Mouse (Mus musculus) thymus, adult 2 months (tissue): ENCODE data around the gene Ttc16. TPM values are rescaled to one million over a fixed set of nuclear protein-coding genes. Genes with fewer than 3 reads are reported as not detected.

Experiments
- DNase-seq: peaks from one replicate; pipeline ENCODE4 v3.0.0; 2021
- H3K27ac ChIP-seq: fragments of 200-500 bp; 2 replicates; pipeline ENCODE4 v1.5.1; 2012; ENCODE audit warnings: low read length, control low read depth; ENCODE audit not compliant: control insufficient read depth, insufficient read depth
- H3K27me3 ChIP-seq: fragments of 200-500 bp; 2 replicates; pipeline ENCODE4 v1.6.1; 2012; ENCODE audit warnings: mild to moderate bottlenecking, low read length, moderate library complexity, mixed read lengths; ENCODE audit not compliant: control insufficient read depth, insufficient read depth
- H3K36me3 ChIP-seq: fragments of 200-500 bp; 2 replicates; pipeline ENCODE4 v1.6.1; 2012; ENCODE audit warnings: mild to moderate bottlenecking, low read length, moderate library complexity; ENCODE audit not compliant: control insufficient read depth, insufficient read depth
- H3K4me1 ChIP-seq: fragments of 200-500 bp; replicated peaks from 2 replicates; pipeline ENCODE4 v1.6.1; 2012; ENCODE audit warnings: low read length; ENCODE audit not compliant: control insufficient read depth, insufficient read depth
- H3K4me3 ChIP-seq: fragments of 200-500 bp; 2 replicates; pipeline ENCODE4 v1.5.1; 2012; ENCODE audit warnings: mild to moderate bottlenecking, low read length, control low read depth, moderate library complexity; ENCODE audit not compliant: control insufficient read depth, insufficient read depth
- CTCF ChIP-seq: fragments of 200-500 bp; IDR thresholded peaks from 2 replicates; pipeline ENCODE4 v1.5.1; 2012; ENCODE audit warnings: mild to moderate bottlenecking, control low read depth, low read length, moderate library complexity, borderline replicate concordance; ENCODE audit not compliant: control insufficient read depth, poor library complexity, insufficient read depth; ENCODE audit errors: extremely low read depth
- POLR2A ChIP-seq: fragments of 200-500 bp; IDR thresholded peaks from 2 replicates; pipeline ENCODE4 v1.6.1; 2012; ENCODE audit warnings: mild to moderate bottlenecking, low read length, control low read depth, moderate library complexity; ENCODE audit not compliant: control insufficient read depth, poor library complexity, insufficient read depth; ENCODE audit errors: extremely low read depth
- WGBS: fragments of 180-500 bp; shearing (Covaris S2); methylation state at CpG from one replicate; pipeline ENCODE4 v1.1.7; 2018; 5-methylcytosine and 5-hydroxymethylcytosine counted together
- polyA plus RNA-seq: library from polyadenylated mRNA; depleted of rRNA; stranded (reverse); fragments of >200 nt; gene quantifications from 2 replicates; pipeline ENCODE4 v1.2.3, GENCODE M21; 2012

Ttc16 gene
- polyA plus RNA-seq, 1 experiment = 2.3 TPM

DNA sequence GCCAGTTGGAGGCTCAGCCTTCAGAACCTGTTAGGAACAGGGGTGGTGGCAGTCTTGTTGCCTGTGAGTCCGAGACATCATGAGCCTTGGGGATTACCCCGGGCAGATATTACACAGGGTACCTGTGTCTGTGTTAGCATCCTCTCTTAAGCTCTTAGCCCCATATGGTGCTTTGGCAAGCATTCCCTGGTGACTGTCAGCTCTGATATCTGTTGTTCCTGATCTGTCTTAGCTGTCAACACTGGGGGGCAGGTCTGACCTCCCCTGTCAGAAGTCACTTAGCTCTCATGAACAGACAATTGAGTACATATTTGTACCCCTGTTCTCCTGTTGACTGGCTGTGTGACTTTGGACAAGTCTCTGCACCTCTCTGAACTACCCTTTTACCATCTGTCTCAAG, 16.4 kb downstream of the Ttc16 start:
- no peak overlapping the region for H3K4me3 ChIP-seq
- no peak overlapping the region for H3K27ac ChIP-seq
- no peaks in the 10 kb centered on the region for H3K27me3 ChIP-seq
- no peaks in the 10 kb centered on the region for H3K4me1 ChIP-seq
- TF ChIP-seq POLR2A (no peak), CTCF (no peak)
- H3K36me3 ChIP-seq = peaks cover 13% of the 10 kb centered on the region
- WGBS = 100% methylated on average over 2 of the region's 2 CpGs
- no peak for DNase-seq

DNA sequence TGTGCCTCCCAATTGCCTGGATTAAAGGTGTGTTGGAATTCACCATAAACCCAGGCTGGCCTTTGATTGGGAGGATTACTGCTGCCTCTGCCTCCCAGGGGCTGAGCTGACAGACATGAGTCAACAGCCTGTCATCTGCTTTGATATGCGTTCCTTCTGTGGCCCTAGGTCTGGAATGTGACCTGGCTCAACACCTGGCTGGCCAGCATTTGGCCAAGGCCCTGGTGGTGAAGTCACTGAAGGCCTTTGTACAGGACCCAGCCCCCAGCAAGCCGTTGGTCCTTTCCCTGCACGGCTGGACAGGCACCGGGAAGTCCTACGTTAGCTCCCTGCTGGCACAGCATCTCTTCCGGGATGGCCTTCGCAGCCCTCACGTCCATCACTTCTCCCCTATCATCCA, 16.9 kb downstream of the Ttc16 start:
- no peak for DNase-seq
- peaks cover 15% of the 10 kb centered on the region for H3K36me3 ChIP-seq
- 98% methylated on average over 8 of the region's 8 CpGs for WGBS

DNA sequence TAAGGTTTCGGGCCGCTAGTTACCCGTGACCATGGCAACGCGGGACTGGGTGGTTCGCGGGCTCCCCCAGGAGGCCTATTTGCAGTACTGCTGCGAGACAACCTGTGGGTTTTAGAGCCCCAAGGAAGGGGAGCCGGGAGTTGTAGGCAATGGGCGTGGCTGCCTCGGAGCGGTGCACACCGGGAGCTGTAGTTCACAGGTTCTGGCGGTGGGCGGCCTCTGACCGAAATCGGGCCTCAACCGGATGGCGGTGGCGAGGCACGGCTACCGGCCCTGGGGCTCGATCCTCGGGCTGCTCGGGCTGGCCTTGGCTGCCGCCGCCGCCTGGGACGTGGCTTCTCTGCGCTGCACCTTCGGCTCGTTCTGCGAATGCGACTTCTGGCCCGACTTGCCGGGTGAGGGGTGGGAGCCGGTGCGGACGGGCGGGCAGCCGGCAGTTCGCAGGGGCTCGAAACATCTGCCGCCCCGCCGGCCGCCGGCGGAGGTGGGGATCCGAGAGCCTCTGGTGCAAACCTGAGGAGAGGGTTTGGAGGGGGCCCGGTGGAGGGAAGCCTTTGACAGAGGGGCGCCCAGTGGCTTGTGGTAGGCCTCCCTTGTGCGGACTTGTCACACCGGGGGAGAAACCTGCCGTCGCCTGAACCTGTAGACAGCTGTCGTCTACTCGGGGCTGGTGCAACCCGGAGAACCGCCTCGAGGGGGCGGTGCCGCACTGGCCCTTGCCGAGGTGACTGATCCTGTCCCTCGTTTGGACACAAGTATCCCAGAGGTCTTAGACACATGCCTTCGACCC, 18.2 kb downstream of the Ttc16 start, which contains the start of gene Tor2a:
Gene Tor2a (plus strand): TSS at position 179 of the 790 bp plus-strand sequence.
- 0 out of 2 replicates have a peak within 1 kb of the TSS, but pooled peaks have one; percentile 10 for H3K27ac ChIP-seq
- under 1% methylated on average over 66 of the region's 66 CpGs for WGBS
- peak; percentile 99 for DNase-seq
- H3K4me3 ChIP-seq = peak within 1 kb of the TSS; percentile 72
- TF ChIP-seq CTCF (peak; percentile 93), POLR2A (peak; percentile 70; the same call in 1 of the 2 replicates)
- no peaks in the 10 kb centered on the region for H3K4me1 ChIP-seq
- H3K36me3 ChIP-seq = peaks cover 26% of the 10 kb centered on the region
- no peaks in the 10 kb centered on the region for H3K27me3 ChIP-seq

More for the DNA sequence above, 16.9 kb downstream of the Ttc16 start:
- H3K4me3 ChIP-seq = no peak overlapping the region
- TF ChIP-seq CTCF = no peak
- no peak for TF ChIP-seq POLR2A
- H3K27me3 ChIP-seq = no peaks in the 10 kb centered on the region
- H3K4me1 ChIP-seq = no peaks in the 10 kb centered on the region
- no peak overlapping the region for H3K27ac ChIP-seq

DNA sequence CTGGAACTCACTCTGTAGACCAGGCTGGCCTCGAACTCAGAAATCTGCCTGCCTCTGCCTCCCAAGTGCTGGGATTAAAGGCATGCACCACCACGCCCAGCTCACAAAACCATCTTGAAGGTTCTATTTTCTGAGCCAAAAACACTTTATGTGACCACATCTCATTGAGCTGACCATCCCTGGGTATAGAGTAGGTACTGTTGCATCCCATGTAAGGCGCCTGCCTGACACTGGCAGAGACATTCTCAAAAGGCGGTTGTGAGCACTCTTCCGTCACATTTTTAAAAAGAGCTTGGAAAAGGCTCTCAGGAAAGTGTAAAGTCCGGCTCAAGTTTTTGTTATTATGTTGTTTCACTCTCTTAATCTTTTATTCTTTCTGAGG, 18.8 kb downstream of the Ttc16 start:
- H3K36me3 ChIP-seq = peaks cover 27% of the 10 kb centered on the region
- no peak overlapping the region for H3K4me3 ChIP-seq
- 41% methylated on average over 6 of the region's 6 CpGs for WGBS
- H3K27ac ChIP-seq = no peak overlapping the region
- H3K4me1 ChIP-seq = no peaks in the 10 kb centered on the region
- no peak for TF ChIP-seq POLR2A
- no peak for TF ChIP-seq CTCF
- DNase-seq = peak; percentile 24
- H3K27me3 ChIP-seq = no peaks in the 10 kb centered on the region

DNA sequence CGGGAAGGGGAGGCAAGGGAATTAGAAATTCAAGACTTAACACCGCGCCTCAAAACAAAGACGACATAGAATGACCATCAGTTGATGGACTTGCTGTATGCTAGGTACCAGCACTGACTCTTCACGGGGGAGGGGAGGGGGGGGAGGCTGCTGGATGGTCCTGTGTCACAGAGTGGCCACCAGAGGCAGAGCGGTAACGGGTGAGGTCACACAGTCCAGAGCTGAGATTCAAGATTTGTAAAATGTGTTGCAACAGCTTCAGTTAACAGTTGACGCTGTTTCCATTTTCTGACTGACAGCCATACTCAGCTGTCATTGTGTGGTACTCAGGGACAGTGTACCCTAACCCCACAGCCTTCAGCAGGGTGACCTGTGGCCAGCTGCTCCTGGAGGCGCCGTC, 23.3 kb downstream of the Ttc16 start:
- no peak for TF ChIP-seq POLR2A
- 92% methylated on average over 10 of the region's 10 CpGs for WGBS
- Histone ChIP-seq H3K4me3 (no peak overlapping the region), H3K27ac (no peak overlapping the region), H3K27me3 (no peaks in the 10 kb centered on the region), H3K36me3 (peaks cover 39% of the 10 kb centered on the region), H3K4me1 (no peaks in the 10 kb centered on the region)
- no peak for DNase-seq

DNA sequence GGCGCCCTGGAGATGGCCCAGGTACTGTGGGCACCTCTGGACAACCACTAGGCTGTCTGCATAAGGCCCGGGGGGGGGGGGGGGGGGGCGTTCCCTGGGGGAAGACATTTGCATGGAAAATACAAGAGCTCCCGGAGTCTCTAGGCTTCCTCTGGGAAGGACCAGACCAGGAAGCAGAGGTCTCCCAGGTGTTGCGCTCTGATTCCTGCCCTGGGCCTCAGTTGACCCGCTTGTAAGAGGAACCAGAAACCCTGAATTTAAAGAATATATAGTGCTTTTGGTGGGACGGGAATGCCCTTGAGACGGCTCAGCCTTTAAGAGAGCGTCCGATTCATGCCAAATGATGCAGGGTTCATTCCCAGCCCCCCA, 23.8 kb downstream of the Ttc16 start:
- no peak overlapping the region for H3K4me3 ChIP-seq
- H3K36me3 ChIP-seq = peaks cover 44% of the 10 kb centered on the region
- no peaks in the 10 kb centered on the region for H3K27me3 ChIP-seq
- no peak overlapping the region for H3K27ac ChIP-seq
- no peak for TF ChIP-seq POLR2A
- no peak for TF ChIP-seq CTCF
- DNase-seq = no peak
- 88% methylated on average over 10 of the region's 10 CpGs for WGBS
- no peaks in the 10 kb centered on the region for H3K4me1 ChIP-seq
